26 mouse cellular contexts compared by ENCODE assay signal in the genomic region with DNA sequence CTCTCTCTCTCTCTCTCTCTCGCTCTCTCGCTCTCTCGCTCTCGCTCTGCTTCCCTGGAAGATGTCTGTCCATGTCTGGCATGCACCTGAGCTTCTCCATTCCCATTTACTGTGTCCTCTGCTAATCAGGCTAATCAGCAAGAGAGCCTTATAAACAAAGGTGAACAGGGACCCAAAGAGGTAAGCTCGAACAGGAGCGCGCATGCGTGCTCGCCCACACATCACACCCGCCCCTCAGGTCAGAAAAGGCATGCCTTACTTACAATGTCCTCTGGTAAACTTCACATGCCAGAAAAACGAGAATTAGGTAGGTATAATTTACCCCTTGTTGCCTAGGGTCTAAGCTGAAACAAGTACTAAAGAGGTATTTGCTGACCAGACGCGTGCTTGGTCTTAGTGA.
DNase-seq lines count a peak whose midpoint lies in the region; ATAC-seq and TF ChIP-seq lines count a peak whose summit lies in the region.
"Had no signal": no experiment of that assay in that cellular context is flagged by ENCODE, and none has a peak within 500 bp of the region (broad histone marks: within the 10 kb centered on the region; RNA-seq: fewer than 3 reads in every experiment).

No protein-coding gene starts in this region.

- H3K36me3 ChIP-seq in kidney, embryonic 14.5 days (ENCODE audit: control insufficient read depth, insufficient read depth, low read length), result no peaks in the 10 kb centered on the region
- H3K36me3 ChIP-seq in lung, embryonic 16.5 days (ENCODE audit: control insufficient read depth, insufficient read depth, low read length), result no peaks in the 10 kb centered on the region
- H3K36me3 ChIP-seq in stomach, embryonic 16.5 days (ENCODE audit: control insufficient read depth, insufficient read depth, low read length), result no peaks in the 10 kb centered on the region
- H3K36me3 ChIP-seq: forebrain, embryonic 12.5 days; heart, embryonic 12.5 days; limb, embryonic 12.5 days; liver, embryonic 15.5 days had no signal

- 77% methylated on average over 13 of the region's 13 CpGs for WGBS in kidney, embryonic 14.5 days
- 74% methylated on average over 13 of the region's 13 CpGs for WGBS in lung, adult 2 months
- WGBS in lung, embryonic 16.5 days, result 74% methylated on average over 13 of the region's 13 CpGs
- 76% methylated on average over 13 of the region's 13 CpGs for WGBS in stomach, embryonic 16.5 days

- no peak for TF ChIP-seq POLR2A in lung, adult 2 months (IDR thresholded peaks at IDR 0.05; ENCODE audit: borderline replicate concordance, extremely low read depth, low read depth, low read length)

- no peak overlapping the region for H3K4me2 ChIP-seq in kidney, embryonic 14.5 days (replicated peaks; ENCODE audit: low read depth, low read length)
- H3K4me2 ChIP-seq in lung, embryonic 16.5 days (ENCODE audit: low read depth, low read length), result peak overlapping the region; percentile 17
- H3K4me2 ChIP-seq in stomach, embryonic 16.5 days (ENCODE audit: low read depth, low read length), result peak overlapping the region; percentile 29
- H3K4me2 ChIP-seq: forebrain, embryonic 12.5 days; heart, embryonic 12.5 days; hindbrain, embryonic 14.5 days; limb, embryonic 12.5 days; liver, embryonic 15.5 days had no signal

- H3K9ac ChIP-seq in kidney, embryonic 14.5 days (ENCODE audit: low read depth, low read length), result no peak overlapping the region
- peak overlapping the region; percentile 43; the same call in 1 of the 2 replicates for H3K9ac ChIP-seq in lung, embryonic 16.5 days (ENCODE audit: low read length)
- no peak overlapping the region for H3K9ac ChIP-seq in stomach, embryonic 16.5 days (ENCODE audit: low read length)
- H3K9ac ChIP-seq: forebrain, embryonic 12.5 days; forebrain, postnatal 0 days; heart, embryonic 12.5 days; hindbrain, embryonic 14.5 days; limb, embryonic 12.5 days; liver, embryonic 15.5 days had no signal

- TF ChIP-seq CTCF in lung, adult 2 months (IDR thresholded peaks at IDR 0.05; ENCODE audit: insufficient read depth, low read length), result no peak

- H3K4me3 ChIP-seq in kidney, embryonic 14.5 days (ENCODE audit: low read length), result no peak overlapping the region
- peak overlapping the region; percentile 13 for H3K4me3 ChIP-seq in lung, adult 2 months (replicated peaks; ENCODE audit: extremely low read depth, low read depth, low read length)
- no peak overlapping the region; the same call in 1 of the 2 replicates for H3K4me3 ChIP-seq in lung, embryonic 16.5 days (ENCODE audit: low read length)
- no peak overlapping the region; the same call in 1 of the 2 replicates for H3K4me3 ChIP-seq in stomach, embryonic 16.5 days (replicated peaks; ENCODE audit: low read length)
- H3K4me3 ChIP-seq: forebrain, embryonic 12.5 days; heart, adult 2 months; heart, embryonic 12.5 days; limb, embryonic 12.5 days; liver, embryonic 15.5 days had no signal

- no peaks in the 10 kb centered on the region for H3K27me3 ChIP-seq in kidney, embryonic 14.5 days (ENCODE audit: control insufficient read depth, insufficient read depth, low read length)
- no peaks in the 10 kb centered on the region for H3K27me3 ChIP-seq in lung, embryonic 16.5 days (ENCODE audit: control insufficient read depth, insufficient read depth, low read depth, low read length)
- H3K27me3 ChIP-seq in stomach, embryonic 16.5 days (ENCODE audit: control insufficient read depth, insufficient read depth, low read length), result no peaks in the 10 kb centered on the region
- H3K27me3 ChIP-seq: heart, embryonic 12.5 days; limb, embryonic 12.5 days; liver, embryonic 15.5 days had no signal

- peak overlapping the region; percentile 39; the same call in 1 of the 2 replicates for H3K27ac ChIP-seq in kidney, embryonic 14.5 days (ENCODE audit: low read depth, low read length)
- H3K27ac ChIP-seq in lung, embryonic 16.5 days (ENCODE audit: low read length), result peak overlapping the region; percentile 58
- peak overlapping the region; percentile 73 for H3K27ac ChIP-seq in stomach, embryonic 16.5 days (ENCODE audit: low read length)
- H3K27ac ChIP-seq: forebrain, embryonic 12.5 days; heart, adult 2 months; hindbrain, embryonic 14.5 days; liver, embryonic 15.5 days had no signal

- no peak for DNase-seq in kidney, adult 18-20 months
- DNase-seq in lung, adult 2 months, result peak; percentile 28
- DNase-seq in lung, postnatal 25 days (ENCODE audit: low spot score), result no peak
- no peak for DNase-seq in embryo, embryonic 10 days (ENCODE audit: low spot score)
- no peak for DNase-seq in thymus, postnatal 14 days
- DNase-seq: adrenal gland, postnatal 14 days; cerebellum, adult 11-12 months; cerebellum, adult 9-11 months; forebrain, postnatal 0 days; gastrocnemius, postnatal 10 days; heart, adult 2 months; heart, postnatal 4 days; kidney, adult 8-10 months; layer of hippocampus, adult 9-11 months; midbrain, embryonic 14.5 days; thymus, adult 2 months; thymus, postnatal 4 days had no signal

- H3K4me1 ChIP-seq in kidney, embryonic 14.5 days (ENCODE audit: control insufficient read depth, insufficient read depth, low read length), result peaks cover 22% of the 10 kb centered on the region
- H3K4me1 ChIP-seq in lung, adult 2 months (ENCODE audit: control insufficient read depth, insufficient read depth, low read length), result no peaks in the 10 kb centered on the region
- H3K4me1 ChIP-seq in lung, embryonic 16.5 days (replicated peaks; ENCODE audit: control insufficient read depth, insufficient read depth, low read length), result peaks cover 10% of the 10 kb centered on the region
- H3K4me1 ChIP-seq in stomach, embryonic 16.5 days (ENCODE audit: control insufficient read depth, insufficient read depth, low read length), result peaks cover 9% of the 10 kb centered on the region; the same call in 1 of the 2 replicates
- H3K4me1 ChIP-seq: liver, embryonic 15.5 days had no signal

- no peaks in the 10 kb centered on the region for H3K9me3 ChIP-seq in kidney, embryonic 14.5 days (ENCODE audit: control insufficient read depth, low read length)
- H3K9me3 ChIP-seq in lung, embryonic 16.5 days (ENCODE audit: control insufficient read depth, low read length), result no peaks in the 10 kb centered on the region
- H3K9me3 ChIP-seq in stomach, embryonic 16.5 days (replicated peaks; ENCODE audit: control insufficient read depth, low read length), result no peaks in the 10 kb centered on the region
- H3K9me3 ChIP-seq: forebrain, embryonic 12.5 days; heart, embryonic 12.5 days; limb, embryonic 12.5 days; liver, embryonic 15.5 days had no signal

- ATAC-seq in kidney, embryonic 14.5 days (ENCODE audit: low FRiP score, low TSS enrichment), result no peak
- 0 out of 2 replicates have a peak, but pooled peaks have one; percentile 16 for ATAC-seq in lung, embryonic 16.5 days (ENCODE audit: low read depth)
- ATAC-seq in stomach, embryonic 16.5 days (ENCODE audit: insufficient read depth, low FRiP score), result no peak
- ATAC-seq: forebrain, postnatal 0 days; Patski had no signal
